Mouse (Mus musculus) C2C12 (cell line): ENCODE data around the gene Sf3a3.

ENCODE experiments used
- CTCF ChIP-seq: IDR thresholded peaks from one replicate; pipeline ENCODE4 v1.5.1; 2011; ENCODE audit not compliant: control insufficient read depth, insufficient read depth, insufficient read length
- MAX ChIP-seq: IDR thresholded peaks from one replicate; pipeline ENCODE4 v1.6.1; 2011; ENCODE audit warnings: mild to moderate bottlenecking, control low read depth
- MYOD1 ChIP-seq: IDR thresholded peaks from one replicate; pipeline ENCODE4 v1.6.1; 2011; ENCODE audit warnings: low read depth; ENCODE audit not compliant: control insufficient read depth, insufficient read length
- MYOG ChIP-seq: IDR thresholded peaks from one replicate; pipeline ENCODE4 v1.6.1; 2011; ENCODE audit not compliant: control insufficient read depth, insufficient read length; ENCODE audit errors: extremely low read depth

GRCm38 (mm10) chr4:124703881-124704796, 10.4 kb upstream of the Sf3a3 start:
- TF ChIP-seq CTCF (no peak), MYOD1 (no peak), MYOG (no peak), MAX (no peak)
